Mouse (Mus musculus): ENCODE data around the gene Kif18b.

The Kif18b gene

DNA sequence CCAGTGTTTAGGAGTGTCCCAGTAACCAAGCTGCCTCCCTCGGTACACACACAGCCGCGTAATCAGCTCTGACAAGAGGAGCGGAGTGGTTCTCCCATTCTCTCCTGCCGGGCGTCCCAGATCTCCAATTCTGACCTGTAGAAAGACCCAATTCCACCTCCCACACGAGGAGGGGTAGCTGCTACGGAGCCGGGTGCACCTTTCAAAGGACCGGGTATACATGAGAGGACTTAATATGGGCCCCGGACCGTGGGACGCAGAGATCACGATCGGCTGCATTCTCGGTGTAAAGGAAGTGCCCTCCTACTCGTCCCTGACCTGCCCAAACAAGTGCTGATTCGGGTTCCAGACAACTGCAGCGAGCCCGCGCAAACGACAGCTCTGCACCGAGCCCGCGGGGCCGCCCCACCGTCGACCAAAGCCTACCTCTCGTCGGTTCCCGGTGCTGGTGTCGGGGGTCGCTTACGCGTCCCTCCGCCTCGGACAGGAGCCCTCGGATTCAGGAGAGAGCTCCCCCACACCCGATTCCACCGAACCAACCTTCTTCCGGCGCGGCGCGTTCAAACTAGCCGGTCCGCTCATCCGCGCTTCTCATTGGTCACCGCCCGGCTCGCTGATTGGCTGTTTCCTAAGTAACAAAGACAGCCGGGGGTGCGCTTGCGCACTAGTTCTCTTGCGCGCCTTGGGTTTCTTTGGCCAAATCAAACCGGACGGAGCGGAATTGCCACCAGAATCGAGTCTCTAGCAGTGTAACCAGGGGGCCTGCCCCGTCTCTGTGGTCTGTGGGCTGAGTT is at the start of gene Kif18b:
Kif18b (minus strand) TSS at position 568 of the 794 bp plus-strand sequence.
- peak; percentile 85 to 92 for DNase-seq (ENCODE audit: low spot score in 2 of 2)

DNA sequence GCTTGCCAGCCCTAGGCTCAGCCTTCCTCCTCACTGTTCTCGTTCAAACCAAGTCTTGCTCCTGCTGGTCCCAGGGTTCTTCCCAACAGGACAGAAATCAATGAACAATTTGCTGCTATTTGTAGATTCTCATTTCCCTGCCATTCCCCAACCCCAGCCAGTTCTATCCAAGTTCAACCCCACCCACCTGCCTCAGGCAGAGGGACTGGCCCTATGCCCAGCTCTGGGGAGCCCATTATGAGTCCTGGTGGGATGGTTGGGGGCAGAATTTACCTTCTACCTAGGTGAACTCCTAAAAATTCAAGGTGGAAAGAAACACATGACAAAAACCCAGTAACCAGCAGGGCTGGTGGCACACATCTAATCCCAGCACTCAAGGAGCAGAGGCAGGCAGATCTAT is 47.4 kb upstream of the Kif18b start:
- no peak for DNase-seq (ENCODE audit: low spot score in 2 of 2)

DNA sequence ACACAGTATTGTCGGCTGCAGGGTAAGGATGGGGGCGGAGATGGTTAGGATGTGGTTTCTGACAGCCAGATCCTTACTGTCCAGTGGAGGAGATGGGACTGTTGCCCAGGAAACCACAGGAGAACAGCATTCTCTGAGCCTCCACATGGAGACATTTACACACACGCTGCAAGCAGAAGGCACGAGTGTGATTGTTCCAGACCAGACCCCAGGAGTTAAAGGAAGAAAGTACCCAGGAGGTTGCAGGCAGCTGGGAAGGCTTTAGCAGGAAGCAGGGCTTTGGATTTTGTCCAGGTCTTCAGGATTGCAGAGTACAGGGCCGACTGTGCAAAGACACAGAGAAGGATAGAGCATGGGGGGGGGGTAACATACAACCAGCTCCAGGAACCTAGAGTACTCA is 46.7 kb upstream of the Kif18b start:
- DNase-seq (ENCODE audit: low spot score in 2 of 2) = no peak

DNA sequence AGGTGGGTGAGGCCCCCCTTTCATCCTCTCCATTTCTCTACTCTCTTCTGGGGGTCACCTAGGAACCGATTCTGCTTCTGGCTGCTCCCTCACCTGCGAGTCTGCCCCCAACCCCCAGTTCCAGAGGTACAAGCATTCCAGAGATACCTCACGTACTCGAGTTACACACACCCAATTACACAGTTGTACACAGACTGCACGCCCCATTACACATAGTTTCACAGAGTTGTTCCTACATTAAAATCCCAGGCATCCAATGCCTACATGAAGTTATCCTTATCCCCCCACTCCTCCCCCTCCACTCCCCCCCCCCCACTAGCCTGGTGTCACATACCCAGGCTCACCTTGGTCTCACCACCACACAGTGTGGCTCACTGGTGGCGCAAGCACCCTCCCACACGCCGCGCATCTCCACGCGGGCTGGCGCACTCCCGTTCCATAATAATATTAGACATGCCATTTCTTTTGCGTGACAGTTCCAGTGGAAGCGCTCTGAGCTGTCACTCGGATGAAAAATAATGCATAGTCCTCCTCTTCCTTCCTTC is 39.7 kb upstream of the Kif18b start:
- DNase-seq (ENCODE audit: low spot score in 2 of 2) = no peak

DNA sequence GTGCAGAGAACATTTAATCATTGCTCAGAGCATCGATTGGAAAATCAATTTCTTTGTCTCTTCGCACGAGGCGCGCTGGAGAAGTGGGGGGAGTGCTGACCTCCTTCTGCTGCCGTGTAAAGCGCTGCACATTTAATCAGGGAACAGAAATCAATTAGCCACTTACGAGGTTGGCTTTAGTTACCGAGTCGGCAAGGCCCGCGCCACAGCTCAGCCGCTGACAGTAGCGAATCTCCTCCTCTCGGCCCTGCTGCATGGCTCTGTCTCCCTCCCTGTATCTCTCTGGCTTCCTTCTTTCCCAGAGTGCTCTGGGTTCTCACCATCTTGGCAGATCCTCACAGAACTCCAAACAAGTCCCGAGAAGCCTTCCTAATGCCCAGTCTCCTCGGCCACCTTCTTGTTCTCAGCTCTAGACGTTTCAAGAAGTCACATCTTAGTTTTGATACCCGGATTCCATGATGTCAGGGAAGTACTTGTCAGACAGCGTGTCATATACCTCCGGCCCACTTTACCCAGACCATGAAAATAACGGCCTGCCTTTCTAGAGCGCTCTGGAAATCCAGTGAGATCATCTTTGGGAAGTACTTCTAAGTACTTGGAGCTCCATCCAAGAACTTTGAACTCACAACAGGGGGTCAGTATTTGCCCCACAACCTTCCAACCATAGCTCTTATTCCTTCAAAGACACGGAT is 39.1 kb upstream of the Kif18b start:
- DNase-seq (ENCODE audit: low spot score in 2 of 2) = no peak

DNA sequence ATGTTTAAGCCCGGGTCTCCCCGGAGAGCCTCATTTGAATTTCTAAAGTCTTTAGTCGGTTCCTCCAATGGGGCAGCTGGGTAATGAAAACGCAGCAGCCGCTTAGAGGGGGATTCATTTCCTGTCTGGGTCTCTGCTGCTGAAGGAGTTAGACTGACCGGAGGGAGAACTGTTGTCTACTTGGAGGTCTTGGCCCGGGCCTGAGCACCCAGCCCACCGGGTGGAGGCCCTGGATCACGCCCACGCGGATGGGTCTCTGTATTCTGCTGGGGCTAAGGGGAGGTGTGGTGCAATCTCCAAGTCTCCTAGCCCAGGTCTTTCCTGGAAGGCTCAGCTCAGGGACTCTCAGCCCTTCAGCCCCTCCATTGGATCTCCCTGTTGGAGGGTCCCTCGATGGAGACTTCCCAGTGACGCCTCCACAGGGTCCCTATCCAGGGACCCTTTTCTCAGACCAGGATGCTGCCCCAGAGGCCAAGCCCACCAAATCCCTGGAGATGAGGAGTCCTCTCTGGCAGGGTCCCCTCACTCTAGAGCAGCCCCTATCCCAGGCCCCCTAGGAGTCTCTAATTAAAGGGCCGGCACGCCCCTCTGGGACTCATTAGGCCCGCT is 38.4 kb upstream of the Kif18b start:
- no peak for DNase-seq (ENCODE audit: low spot score in 2 of 2)

DNA sequence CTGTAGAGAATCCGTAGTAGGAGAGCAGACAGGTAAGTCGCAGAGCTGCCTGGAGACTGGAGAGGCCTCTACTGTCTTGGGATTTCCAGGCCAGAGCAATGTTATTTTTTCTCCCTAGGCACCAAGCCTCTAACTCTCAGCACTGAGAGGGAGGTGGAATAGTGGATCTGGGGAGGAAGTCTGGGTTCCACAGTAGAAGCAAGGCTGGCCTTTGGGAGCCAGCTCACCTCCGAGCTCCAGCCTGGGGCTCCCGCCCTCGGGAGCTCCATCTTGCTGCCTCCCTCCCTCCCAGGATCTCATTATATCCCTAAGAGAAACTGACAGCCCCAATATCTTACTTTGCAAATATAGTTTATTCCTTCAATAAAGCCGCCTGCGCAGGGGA is 37.9 kb upstream of the Kif18b start:
- DNase-seq (ENCODE audit: low spot score in 2 of 2) = no peak

DNA sequence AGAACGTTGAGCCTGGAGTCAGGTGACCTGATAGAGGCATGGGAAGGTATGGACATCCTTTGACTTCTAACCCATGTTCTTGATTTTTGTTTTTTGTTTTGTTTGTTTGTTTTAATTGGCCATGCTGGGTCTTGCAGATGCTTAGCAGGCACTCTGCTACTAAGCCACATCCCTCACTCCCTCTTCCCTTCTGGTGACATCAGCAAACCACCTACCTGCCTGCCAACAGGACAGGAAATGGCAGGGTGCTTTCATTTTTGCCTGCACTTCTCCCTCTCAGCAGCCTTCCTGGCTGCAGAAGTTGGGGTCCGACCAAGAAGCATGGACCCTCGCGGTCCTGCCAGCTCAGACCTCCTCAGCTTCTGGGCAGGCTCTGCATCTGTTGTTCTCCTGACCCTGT is 36.2 kb upstream of the Kif18b start:
- DNase-seq (ENCODE audit: low spot score in 2 of 2) = no peak

DNA sequence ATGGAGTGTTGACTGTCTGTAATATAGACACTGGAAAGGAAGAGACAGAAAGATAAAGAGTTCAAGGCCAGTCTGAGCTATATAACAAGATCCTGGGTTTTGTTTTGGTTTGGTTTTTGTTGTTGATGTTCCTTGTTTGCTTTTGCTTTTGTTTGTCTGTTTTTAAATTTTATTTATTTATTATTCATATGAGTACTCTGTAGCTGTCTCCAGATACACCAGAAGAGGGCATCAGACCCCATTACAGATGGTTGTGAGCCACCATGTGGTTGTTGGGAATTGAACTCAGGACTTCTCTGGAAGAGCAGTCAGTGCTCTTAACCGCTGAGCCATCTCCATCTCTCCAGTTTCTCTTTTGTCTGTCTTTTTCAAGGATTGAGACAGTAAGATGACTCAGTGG is 33.9 kb upstream of the Kif18b start:
- DNase-seq (ENCODE audit: low spot score in 2 of 2) = no peak

DNA sequence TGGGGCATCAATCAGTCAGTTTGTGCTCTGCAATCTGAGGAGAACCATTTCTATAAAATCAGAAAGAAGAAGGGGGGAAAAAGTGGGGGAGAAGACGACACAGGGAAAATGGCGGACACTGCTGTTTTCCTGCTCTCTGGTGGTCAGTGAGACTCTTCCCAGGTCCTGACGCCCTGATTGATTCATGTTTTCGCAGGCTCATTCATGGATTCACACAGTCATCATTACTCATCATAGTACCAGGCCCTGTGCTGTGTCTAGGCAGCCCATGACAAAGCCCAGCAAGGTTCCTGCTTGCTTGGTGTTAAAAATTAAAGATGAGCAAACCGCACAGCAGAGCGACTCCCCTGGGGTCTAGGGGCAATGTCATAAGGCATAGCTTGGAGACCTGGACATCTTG is 33.5 kb upstream of the Kif18b start:
- DNase-seq (ENCODE audit: low spot score in 2 of 2) = no peak

DNA sequence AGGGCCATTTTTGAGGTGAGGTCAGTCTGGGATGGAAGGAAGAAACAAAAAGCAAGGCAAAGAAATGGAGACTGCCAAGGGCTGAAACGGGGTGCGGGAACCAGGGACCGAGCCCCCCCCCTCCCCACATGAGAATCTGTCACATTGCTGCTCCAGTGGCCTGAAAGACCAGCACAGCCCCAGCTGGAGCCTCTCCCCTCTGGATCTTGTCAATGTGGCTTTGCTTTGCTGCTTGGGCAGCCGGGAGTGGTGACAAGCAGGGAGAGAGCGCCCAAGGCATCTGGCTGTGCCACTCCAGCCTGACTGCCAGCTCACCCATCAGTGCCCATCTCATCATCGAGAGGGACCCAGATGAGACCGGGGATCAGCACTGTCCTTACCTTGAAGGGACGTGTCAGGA is 32.8 kb upstream of the Kif18b start:
- no peak for DNase-seq (ENCODE audit: low spot score in 2 of 2)

DNA sequence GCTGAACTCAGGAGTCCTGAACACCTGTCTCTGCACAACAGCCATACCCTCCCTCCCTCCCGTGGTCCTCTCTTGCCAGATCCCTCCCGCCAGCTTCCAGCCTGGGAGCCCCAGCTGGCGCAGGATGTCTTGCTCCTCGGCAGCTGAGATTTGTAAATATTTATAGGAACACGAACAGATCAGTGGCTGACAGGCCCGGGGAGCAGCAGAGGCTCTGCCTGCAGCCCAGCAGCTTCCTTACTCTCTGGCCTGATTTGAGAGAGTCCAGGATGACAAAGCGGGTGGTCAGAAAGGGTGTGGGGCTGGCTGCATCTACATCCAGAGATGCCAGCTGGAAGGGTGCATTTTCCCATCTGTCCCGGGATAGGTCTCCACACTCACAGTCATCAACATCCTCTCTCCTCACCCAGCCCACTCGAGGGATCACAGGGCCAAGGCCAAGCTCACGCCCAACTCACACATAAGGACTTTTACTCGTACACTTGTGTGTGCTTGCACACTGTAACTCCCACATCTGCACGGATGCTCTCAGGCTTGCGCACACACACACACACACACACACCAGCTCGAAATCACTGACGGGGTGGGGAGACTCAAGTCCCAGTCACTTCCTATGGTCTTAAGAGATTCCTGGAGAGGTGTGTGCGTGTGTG is 32.2 kb upstream of the Kif18b start:
- peak; percentile 26 to 38 for DNase-seq (ENCODE audit: low spot score in 2 of 2)

DNA sequence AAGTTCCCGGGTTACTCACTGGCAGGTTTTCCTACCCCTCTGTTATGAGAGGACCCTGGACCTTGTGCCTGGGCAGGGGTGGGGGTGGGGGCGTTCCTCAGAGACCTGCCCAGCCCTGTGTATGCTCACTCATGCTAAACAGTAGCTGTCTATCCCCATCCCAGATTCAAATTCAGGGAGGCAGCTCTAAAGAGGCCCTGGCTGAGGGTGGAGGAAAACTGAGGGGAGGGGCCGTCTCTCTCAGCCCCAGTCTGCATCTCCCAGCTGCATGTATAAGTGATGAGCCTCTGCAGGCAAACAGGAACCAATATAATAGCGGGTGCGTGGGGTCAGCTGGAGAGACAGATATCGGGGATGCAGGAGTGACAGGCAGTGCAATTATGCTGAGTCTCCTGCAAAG is 28.0 kb upstream of the Kif18b start:
- no peak for DNase-seq (ENCODE audit: low spot score in 2 of 2)

DNA sequence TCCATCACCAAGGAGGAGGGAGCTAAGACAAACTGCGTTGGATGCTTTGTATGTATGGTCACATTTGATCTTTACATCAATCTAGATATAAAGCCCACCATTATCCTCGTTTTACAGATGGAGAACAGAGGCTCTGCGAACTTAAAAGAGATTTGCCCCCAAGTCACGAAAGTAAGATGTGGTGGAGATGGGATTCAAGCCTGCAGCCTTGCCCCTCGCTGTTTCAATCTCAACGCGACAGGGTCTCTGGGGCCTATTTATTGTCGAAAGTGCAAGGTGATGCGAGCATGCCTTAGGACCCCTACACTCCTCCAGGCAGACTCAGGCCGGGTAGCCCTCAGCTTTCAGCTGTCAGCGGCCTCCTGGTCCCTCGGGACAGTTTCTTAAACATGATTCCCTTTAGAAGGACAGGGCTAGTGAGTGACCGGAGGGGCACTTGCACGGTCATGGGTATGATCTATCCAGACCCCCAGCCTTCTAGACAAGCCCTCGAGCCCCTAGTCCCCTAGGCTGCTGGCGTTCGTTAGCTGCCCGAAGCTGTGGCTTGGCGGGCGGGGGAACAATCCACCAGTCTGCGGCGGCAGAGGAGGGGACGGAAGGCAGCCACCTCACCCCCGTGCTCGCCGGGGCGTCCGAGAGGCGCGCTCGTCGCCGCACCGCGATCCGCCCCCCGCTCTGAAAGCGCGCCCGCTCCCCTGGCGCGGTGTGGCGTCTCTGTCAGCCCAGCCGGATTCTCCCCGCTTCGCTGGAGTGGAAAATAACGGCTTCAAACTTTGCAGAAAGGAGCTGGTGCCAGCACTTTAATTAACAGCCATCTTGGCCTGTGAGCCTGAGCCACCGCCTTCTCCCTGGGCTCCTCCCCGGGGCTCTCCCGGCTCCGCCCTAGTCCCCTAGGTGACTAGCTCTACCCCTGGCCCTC is 23.4 kb upstream of the Kif18b start:
- peak in 1 of 2 experiments; percentile 40 for DNase-seq (ENCODE audit: low spot score in 2 of 2)

DNA sequence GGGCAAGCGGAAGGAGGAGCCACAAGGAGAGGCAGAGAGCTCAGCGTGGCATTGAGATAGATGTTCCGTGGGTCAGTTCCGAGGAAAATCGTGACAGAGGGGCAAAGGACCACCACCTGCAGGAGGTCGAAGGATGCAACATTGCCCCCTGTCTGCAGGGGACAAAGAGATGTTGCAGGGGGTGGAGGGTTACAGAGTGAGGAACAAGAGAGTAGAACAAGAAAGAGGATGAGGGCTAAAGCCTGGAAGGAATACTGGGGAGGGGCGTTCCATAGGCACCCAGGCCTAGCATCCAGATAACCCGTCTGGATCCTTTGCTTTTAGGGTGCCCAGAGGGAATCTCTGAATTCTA is 22.0 kb upstream of the Kif18b start:
- no peak for DNase-seq (ENCODE audit: low spot score in 2 of 2)

DNA sequence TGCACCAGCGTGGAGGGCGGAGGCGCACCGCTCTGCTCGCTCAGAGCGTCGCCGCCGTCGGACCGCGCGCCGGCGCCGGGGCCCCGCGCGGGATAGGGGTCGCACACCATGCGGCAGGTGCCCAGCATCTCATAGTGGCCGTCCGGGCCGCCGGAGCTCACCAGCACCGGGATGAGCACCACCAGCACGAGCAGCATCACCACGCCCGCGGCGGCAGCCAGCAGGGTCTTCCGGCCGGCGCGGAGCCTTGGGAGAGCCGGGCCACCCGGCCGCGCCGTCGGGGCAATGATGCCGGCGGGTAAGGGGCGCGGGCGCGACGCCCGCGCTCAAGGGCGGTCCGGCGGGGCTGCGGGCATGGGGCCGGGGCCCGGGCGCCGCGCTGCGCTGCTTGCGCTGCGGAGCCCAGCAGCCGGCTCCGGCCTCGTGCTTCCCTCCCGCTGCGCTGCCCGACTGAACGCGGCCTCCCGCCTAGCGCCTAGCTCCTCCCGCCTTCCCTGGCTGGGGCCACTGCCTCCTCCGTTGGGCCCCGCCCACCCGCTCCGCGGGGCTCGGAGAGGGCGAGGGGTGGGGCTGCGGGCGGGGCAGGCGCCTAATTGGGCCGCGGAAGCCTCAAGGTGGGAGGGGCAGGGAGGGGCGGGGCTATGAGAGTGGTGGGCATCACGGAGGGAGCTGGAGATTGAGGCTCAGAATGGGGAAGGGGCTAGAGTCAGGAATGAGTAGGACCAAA is 21.5 kb upstream of the Kif18b start, which contains the start of gene C1ql1:
C1ql1 (minus strand) TSS at position 424 of the 727 bp plus-strand sequence.
- DNase-seq (ENCODE audit: low spot score in 2 of 2) = peak; percentile 76 to 85

DNA sequence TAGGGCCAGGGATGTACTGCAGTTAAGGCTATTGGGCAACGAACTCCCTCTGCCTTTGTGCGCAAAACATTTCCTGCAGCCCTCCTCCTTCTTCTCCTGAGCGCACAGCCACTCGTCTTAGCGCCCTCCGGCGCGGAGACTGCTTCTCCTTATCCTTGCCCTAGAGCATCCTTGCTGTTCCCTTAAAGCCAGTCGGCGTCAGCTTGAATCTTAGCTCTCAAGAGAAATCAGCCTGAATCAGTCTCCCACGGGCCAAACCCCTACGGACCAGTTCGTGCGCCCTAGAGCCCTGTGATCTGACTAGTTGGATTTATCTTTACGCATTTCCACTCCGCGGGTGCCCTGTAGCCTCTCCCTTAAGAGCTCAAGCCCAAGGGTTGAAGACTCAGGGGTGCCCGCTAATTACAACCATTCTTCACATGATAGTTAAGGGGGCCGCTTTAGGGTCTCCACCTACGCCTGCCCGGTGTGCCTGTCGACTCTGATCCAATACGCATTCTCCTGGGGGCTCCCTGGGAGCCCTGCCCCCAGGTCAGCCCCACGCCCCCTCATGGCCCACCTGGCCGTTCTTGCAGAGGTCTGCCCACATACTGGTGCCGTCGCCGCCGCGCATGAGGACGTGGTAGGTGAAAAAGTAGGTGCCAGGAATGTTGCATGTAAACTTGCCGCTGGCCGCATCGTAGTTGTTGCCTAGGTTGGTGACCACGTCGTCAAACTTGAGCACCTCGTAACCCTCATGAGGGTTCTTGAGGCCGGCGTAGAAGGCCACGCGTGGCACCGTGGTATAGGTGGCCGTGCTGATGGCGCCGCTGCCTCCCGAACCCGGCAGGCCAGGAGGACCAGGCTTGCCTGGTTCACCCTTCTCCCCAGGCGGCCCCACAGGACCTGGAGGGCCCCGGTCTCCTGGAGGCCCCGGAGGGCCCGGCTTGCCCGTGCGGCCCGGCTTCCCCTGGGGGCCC is 20.7 kb upstream of the Kif18b start:
- no peak for DNase-seq (ENCODE audit: low spot score in 2 of 2)

DNA sequence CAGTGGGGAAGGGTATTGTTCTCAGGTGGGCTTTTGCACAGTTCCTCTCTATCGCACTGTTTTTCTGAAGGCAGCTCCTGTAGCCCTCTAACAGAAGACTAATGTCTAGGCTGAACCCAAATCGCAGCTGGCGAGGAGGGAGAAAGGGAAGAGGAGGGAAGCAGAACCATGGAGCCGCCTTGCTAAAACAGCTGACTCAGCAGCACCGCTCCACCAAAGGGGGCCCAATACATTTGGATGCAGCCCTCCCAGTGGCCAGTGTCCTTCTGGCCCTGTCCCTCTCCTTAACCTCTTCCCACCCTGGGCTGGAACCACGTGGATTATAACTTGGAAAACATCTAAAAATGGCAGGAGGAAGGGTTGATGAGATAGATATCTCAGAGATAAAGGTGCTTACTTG is 16.3 kb upstream of the Kif18b start:
- DNase-seq (ENCODE audit: low spot score in 2 of 2) = no peak

DNA sequence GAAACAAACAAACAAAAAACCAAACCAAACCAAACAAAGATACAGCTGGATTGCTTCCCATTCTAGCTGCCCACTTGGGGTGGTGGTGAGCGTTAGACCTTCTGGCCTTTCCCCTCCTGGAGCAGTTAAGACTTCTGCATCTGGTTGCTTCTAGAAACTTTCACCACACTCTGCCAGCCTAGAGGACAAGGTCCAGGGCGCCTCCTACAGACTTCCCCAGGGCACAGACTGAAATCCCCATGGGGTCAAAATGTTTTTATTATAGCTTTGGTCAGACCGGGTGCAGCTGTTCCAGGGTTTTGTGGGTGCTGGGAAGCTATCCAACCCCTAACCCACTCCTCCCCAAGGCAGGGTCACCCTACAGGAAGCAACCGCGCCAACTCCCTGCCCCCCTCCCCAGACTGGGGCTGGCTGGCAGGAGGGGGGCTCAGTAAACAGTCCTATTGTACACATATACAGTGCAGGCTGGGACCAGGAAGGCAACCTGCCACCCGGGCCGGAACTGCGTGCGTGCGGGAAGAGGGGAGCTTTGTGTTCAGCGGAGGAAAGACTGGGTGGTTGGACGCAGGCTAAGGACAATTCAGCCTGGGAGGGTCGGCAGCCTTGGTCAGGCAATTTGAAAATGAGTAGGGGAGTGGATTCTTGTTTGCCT is 14.2 kb upstream of the Kif18b start:
- DNase-seq (ENCODE audit: low spot score in 2 of 2) = no peak

Data from urinary bladder, postnatal 36 days (tissue).